Mouse (Mus musculus) kidney, embryonic 14.5 days (tissue): Measurements from ENCODE around the gene Trim31. TPM values are rescaled to one million over a fixed set of nuclear protein-coding genes. Genes with fewer than 3 reads are reported as not detected.
A peak's percentile ranks its signal among the peaks of the same experiment; 100 is the strongest.

ENCODE experiments used
- ATAC-seq: fragments of 200-750 bp; cut with Nextera tagmentation; 2 replicates; pipeline ENCODE4 v1.8.0; 2017; ENCODE audit warnings: moderate number of reproducible peaks, mild to moderate bottlenecking, moderate TSS enrichment, moderate library complexity; ENCODE audit not compliant: low FRiP score, low TSS enrichment
- H3K27ac ChIP-seq: fragments of 300-500 bp; sonication (generic); 2 replicates; pipeline ENCODE4 v1.5.1; 2014; ENCODE audit warnings: low read depth, mild to moderate bottlenecking, low read length, moderate library complexity, mixed read lengths
- H3K27me3 ChIP-seq: fragments of 300-500 bp; sonication (generic); 2 replicates; pipeline ENCODE4 v1.6.1; 2014; ENCODE audit warnings: mild to moderate bottlenecking, low read length; ENCODE audit not compliant: control insufficient read depth, insufficient read depth
- H3K36me3 ChIP-seq: fragments of 300-500 bp; sonication (generic); 2 replicates; pipeline ENCODE4 v1.6.1; 2014; ENCODE audit warnings: low read length, mixed read lengths; ENCODE audit not compliant: control insufficient read depth, insufficient read depth
- H3K4me1 ChIP-seq: fragments of 300-500 bp; sonication (generic); 2 replicates; pipeline ENCODE4 v1.6.1; 2014; ENCODE audit warnings: low read length, mixed read lengths; ENCODE audit not compliant: control insufficient read depth, insufficient read depth
- H3K4me2 ChIP-seq: fragments of 300-500 bp; sonication (generic); replicated peaks from 2 replicates; pipeline ENCODE4 v1.6.1; 2014; ENCODE audit warnings: low read depth, mild to moderate bottlenecking, low read length
- H3K4me3 ChIP-seq: fragments of 300-500 bp; sonication (generic); 2 replicates; pipeline ENCODE4 v1.5.1; 2014; ENCODE audit warnings: mild to moderate bottlenecking, low read length
- H3K9ac ChIP-seq: fragments of 300-500 bp; sonication (generic); 2 replicates; pipeline ENCODE4 v1.6.1; 2014; ENCODE audit warnings: low read depth, mild to moderate bottlenecking, low read length, moderate library complexity
- H3K9me3 ChIP-seq: fragments of 300-500 bp; sonication (generic); 2 replicates; pipeline ENCODE4 v1.6.1; 2016; ENCODE audit warnings: low read length; ENCODE audit not compliant: control insufficient read depth
- WGBS: fragments of 180-500 bp; shearing (Covaris S2); extraction: QIAGEN DNeasy Blood & Tissue Kit; methylation state at CpG from one replicate; pipeline ENCODE4 v1.1.7; 2014; 5-methylcytosine and 5-hydroxymethylcytosine counted together
- polyA plus RNA-seq: library from polyadenylated mRNA; unstranded; fragments of >200 nt; fragmentation: Nextera tagmentation; extraction: Ambion mirVana; gene quantifications from 2 replicates; pipeline ENCODE4 v1.2.1, GENCODE M21; 2014

Gene Trim31
- polyA plus RNA-seq, 1 experiment from 2014 or later: not detected

DNA sequence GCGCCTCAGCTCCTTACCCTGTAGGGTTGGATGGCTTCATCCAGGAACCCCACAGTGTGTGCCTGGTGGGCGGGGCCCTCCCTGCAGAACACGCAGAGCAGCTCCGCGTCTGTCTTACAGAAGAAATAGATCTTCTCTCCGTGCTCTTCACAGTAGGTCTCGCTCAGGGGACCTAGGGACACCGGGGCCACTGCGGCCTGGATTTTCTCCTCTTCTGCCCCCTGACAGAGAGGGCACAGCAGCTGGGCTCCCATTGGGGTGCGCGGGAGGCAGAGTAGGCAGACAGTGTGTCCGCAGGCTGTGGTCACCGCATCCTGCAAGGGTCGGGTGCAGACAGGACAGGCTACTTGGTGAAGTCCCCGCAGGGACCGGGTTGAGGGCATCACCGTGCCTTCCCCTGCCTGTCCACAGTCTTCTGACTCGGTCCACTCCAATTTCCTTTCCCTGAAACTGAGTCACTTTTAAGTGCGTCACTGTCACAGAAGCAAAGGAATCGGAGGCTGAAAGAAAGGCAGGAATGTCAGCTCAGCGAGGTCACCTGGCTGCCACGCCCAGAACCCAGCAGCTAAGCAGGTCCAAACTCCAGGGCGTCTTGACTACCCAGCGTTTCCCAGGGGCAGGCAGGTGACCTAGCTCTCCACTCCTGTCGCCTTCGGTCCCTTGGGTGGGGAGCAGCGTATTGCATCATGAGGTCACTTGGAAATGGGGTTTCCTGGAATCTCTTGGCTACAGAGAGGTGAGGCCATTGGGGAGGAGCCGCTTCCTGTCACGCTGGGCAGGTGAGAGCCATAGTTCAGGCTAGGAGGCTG lies 31.0 kb upstream of the Trim31 start, which contains the start of gene Trim15:
TSS of gene Trim15 (minus strand) at position 492 of the 809 bp plus-strand sequence.
- Histone ChIP-seq H3K36me3 (no peaks in the 10 kb centered on the region), H3K4me2 (peak within 1 kb of the TSS; percentile 12), H3K27me3 (peaks cover 26% of the 10 kb centered on the region), H3K4me1 (no peaks in the 10 kb centered on the region), H3K27ac (no peak within 1 kb of the TSS), H3K9ac (no peak within 1 kb of the TSS), H3K4me3 (peak within 1 kb of the TSS; percentile 1; the same call in 1 of the 2 replicates), H3K9me3 (no peaks in the 10 kb centered on the region)
- ATAC-seq: no peak; the same call in 1 of the 2 replicates
- WGBS: 12% methylated on average over 29 of the region's 29 CpGs

DNA sequence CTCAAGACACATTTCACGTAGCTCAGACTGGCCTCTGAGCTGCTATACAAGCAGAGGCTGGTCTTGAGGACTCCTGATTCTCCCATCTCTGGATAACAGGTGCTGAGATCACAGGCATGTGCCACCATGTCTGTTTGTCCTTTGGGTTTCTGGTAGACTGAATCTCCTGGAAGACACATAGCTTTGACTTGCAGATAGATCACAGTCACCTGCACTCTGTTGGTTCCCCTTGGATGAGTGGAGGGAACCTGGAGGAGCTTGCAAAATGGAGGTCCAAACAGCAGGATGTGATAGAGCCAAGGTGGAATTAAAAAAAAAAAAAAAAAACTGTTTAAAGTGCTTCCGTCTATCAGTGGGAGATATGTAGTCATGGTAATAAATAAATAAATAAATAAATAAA lies 29.1 kb upstream of the Trim31 start:
- no peak overlapping the region for H3K4me3 ChIP-seq
- no peaks in the 10 kb centered on the region for H3K9me3 ChIP-seq
- no peak for ATAC-seq
- no peak overlapping the region for H3K9ac ChIP-seq
- H3K27me3 ChIP-seq: peaks cover 26% of the 10 kb centered on the region
- 81% methylated on average over 2 of the region's 2 CpGs for WGBS
- H3K4me1 ChIP-seq: no peaks in the 10 kb centered on the region
- no peaks in the 10 kb centered on the region for H3K36me3 ChIP-seq
- H3K27ac ChIP-seq: no peak overlapping the region
- no peak overlapping the region for H3K4me2 ChIP-seq

DNA sequence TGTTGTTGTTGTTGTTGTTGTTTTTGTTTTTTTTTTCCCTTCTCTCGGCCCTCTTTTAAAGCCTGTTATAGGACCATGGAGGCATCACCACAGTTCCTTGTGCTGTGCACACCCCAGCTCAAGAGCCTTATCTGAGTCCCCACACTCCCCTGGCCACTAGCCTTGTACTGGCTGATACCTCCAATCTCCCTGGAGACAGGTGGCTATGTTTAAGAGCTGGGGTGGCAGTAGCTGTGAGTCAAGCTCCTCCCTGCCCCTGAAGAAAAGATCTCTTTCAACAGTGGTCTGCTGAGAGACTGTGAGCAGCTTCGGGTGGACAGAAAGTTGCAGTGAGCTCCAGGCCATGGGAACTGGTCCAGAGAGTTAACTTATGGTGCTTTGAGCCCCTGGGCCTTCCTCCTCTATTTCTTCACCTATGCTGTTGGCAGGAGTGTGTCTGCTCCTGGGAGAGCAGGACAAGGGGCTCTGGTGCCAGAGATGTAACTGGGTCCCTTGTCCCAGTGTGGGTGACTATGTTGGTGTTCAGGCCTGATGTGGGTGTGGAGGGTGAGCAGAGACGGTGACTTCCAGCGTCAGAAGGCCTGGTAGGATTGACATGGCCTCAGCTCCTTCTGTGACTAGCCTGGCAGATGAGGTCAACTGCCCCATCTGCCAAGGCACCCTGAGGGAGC lies 28.5 kb upstream of the Trim31 start, which contains the start of gene Trim10:
TSS of gene Trim10 (plus strand) at position 291 of the 671 bp plus-strand sequence.
- Histone ChIP-seq H3K4me2 (no peak within 1 kb of the TSS), H3K4me3 (no peak within 1 kb of the TSS), H3K36me3 (no peaks in the 10 kb centered on the region), H3K9me3 (no peaks in the 10 kb centered on the region), H3K4me1 (no peaks in the 10 kb centered on the region), H3K27ac (no peak within 1 kb of the TSS), H3K9ac (no peak within 1 kb of the TSS), H3K27me3 (peaks cover 26% of the 10 kb centered on the region)
- WGBS: 88% methylated on average over 4 of the region's 4 CpGs
- ATAC-seq: no peak

DNA sequence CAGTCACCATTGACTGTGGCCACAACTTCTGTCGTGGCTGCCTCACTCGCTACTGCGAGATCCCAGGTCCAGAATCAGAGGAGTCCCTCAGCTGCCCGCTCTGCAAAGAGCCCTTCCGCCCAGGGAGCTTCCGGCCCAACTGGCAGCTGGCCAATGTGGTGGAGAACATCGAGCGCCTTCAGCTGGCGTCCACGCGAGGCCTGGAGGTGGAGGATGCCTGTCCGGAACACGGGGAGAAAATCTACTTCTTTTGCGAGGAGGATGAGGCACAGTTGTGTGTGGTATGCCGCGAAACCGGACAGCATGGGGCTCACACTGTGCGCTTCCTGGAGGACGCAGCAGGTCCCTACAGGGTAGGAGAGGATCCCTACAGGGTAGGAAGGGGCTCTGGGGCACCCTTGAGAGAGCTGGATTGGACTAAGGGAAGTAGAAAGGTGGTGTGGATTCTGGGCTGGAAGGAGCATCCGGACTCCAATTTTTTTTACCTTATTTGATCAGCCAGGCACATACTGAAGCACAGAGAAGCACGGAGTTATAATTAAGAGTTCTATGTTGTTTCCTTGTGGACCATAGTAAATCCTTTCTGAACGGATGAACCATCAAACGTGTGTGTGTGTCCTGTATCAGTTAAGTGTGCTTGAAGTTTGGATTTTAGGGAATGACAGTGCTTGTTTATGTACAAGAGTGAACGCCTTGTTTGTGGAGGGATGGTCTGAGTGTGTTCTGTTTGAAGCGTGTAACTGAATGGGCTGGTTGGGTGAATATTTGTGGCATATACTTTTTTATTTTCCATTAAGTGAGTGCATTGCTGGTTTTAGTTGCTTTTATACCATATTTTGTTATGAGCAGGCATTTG lies 27.7 kb upstream of the Trim31 start:
- 81% methylated on average over 25 of the region's 25 CpGs for WGBS
- Histone ChIP-seq H3K4me2 (no peak overlapping the region), H3K9me3 (no peaks in the 10 kb centered on the region), H3K4me1 (no peaks in the 10 kb centered on the region), H3K9ac (no peak overlapping the region), H3K27ac (no peak overlapping the region), H3K4me3 (no peak overlapping the region), H3K27me3 (peaks cover 22% of the 10 kb centered on the region), H3K36me3 (no peaks in the 10 kb centered on the region)
- ATAC-seq: no peak; the same call in 1 of the 2 replicates

DNA sequence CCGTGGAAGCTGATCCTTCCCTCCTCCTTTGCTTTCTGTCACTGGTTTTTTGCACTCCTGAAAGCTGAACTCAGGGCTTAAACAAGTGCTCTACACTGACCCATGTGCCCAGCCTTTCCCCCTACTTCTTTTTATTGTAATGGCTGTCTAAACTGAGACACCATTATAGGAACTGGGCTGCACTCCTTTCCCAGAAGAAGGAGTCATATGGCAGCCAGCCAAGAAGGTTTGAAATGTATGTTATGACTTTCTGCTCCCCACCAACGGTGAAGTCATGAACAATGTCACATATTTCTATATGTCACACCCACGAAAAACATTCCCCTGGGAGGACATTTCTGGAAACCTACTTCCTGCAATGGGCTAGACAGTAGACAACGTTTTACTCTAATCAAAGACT lies 23.3 kb upstream of the Trim31 start:
- Histone ChIP-seq H3K4me3 (no peak overlapping the region), H3K4me1 (no peaks in the 10 kb centered on the region), H3K4me2 (no peak overlapping the region), H3K9me3 (no peaks in the 10 kb centered on the region), H3K27ac (no peak overlapping the region), H3K27me3 (no peaks in the 10 kb centered on the region), H3K36me3 (no peaks in the 10 kb centered on the region), H3K9ac (no peak overlapping the region)
- WGBS: 47% methylated on average over 4 of the region's 4 CpGs
- ATAC-seq: no peak

DNA sequence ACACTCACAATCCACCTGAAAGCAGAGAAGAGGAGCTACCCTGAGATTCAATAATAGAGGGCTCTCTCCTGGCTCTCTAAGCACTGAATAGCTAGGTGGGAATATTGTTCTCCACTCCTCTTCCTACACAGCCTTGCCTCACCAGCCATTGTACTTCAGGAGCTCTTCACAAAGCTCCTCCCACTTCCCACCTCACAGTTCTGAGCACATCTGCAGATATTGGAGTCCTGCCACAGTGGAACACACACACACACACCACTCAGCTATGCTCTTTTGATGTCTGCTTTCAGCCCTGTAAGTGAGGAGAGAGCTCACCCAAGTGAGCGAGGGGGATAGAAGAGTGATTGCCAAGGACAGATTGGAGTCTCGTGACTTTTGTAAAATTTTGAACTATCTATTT lies 14.6 kb upstream of the Trim31 start:
- WGBS: 77% methylated on average over 2 of the region's 2 CpGs
- H3K4me2 ChIP-seq: no peak overlapping the region
- H3K27ac ChIP-seq: no peak overlapping the region
- no peaks in the 10 kb centered on the region for H3K9me3 ChIP-seq
- ATAC-seq: no peak
- H3K4me1 ChIP-seq: no peaks in the 10 kb centered on the region
- H3K36me3 ChIP-seq: no peaks in the 10 kb centered on the region
- no peaks in the 10 kb centered on the region for H3K27me3 ChIP-seq
- H3K4me3 ChIP-seq: no peak overlapping the region
- no peak overlapping the region for H3K9ac ChIP-seq

DNA sequence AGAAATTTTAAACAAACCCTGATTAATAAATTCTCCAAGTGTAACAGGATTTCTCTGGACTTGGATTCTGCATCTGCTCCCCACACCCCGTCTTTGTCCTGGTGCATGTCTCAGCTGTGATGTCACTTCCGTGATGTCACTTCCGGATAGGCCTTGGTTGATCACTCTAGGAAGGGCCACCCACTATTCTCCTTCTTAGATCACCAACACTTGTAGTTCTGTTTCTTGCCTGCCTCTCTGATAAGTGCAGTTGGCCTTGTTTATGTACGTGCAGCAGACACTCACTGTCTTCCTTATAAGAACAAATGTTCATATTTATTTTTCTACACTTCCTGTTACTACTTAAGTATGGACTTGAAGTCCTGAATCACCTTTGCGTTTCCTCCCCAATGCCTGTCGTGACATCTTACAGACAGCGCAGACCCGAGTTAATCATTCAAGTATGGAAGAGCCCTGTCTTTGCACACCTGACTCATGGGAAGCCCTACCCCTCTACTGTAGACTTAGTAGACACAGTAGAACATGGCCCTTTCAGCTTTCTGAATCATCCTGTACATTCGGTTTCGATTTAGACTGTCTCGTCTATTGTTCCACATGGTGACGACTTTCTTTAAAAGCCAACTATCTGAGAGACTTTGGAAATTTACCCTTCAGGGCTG lies 12.7 kb upstream of the Trim31 start:
- no peak for ATAC-seq
- no peaks in the 10 kb centered on the region for H3K36me3 ChIP-seq
- H3K4me3 ChIP-seq: no peak overlapping the region
- 94% methylated on average over 12 of the region's 12 CpGs for WGBS
- no peak overlapping the region for H3K9ac ChIP-seq
- H3K4me1 ChIP-seq: no peaks in the 10 kb centered on the region
- no peaks in the 10 kb centered on the region for H3K27me3 ChIP-seq
- no peak overlapping the region for H3K27ac ChIP-seq
- no peaks in the 10 kb centered on the region for H3K9me3 ChIP-seq
- no peak overlapping the region for H3K4me2 ChIP-seq

DNA sequence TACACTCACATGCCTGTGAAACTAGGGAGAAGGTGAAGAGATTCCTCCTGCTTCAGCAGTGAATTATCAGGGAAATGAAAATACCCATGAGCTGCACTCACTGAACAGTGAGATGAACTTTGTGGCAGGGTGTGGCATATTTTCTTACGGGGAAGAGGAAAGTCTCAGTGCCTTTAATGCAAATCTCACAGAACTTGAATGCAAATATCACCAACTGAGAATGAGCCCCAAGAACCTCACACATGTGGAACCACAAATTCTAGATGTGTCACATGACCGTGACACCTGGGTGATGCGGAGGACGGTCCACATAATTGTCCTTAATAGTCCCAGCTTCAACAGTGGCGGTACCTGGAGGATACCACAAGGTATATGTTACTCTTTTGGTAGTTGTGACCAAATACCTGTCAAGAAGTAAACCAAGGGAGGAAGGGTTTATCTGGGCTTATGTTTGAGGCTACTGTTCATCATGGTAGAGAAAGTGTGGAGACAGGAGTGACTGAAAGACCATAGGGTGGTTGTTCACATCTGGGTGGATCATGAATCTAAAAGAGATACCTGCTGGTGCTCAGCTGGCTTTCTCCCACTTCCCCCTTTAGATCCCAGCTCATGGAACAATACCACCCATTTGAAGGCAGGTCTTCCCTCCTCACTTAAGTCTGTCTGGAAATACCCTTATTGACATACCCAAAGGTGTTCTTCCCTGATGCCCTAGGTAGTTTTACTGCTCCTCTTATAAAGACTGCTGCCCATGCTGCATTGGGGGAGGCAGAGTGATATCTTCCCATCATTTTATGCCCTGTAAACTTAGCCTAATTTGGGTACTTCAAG lies 7.6 kb upstream of the Trim31 start, which contains the start of gene Trim40:
TSS of gene Trim40 (minus strand) at position 51 of the 831 bp plus-strand sequence.
- ATAC-seq: no peak
- no peak within 1 kb of the TSS for H3K4me2 ChIP-seq
- H3K4me3 ChIP-seq: no peak within 1 kb of the TSS
- no peaks in the 10 kb centered on the region for H3K4me1 ChIP-seq
- H3K27me3 ChIP-seq: no peaks in the 10 kb centered on the region
- WGBS: 81% methylated on average over 5 of the region's 5 CpGs
- H3K9ac ChIP-seq: no peak within 1 kb of the TSS
- no peak within 1 kb of the TSS for H3K27ac ChIP-seq
- H3K9me3 ChIP-seq: no peaks in the 10 kb centered on the region
- no peaks in the 10 kb centered on the region for H3K36me3 ChIP-seq
